Comparison of ENCODE assay signal across 16 mouse cellular contexts in genomic region chr9:108150486-108150885, GRCm38 (mm10).
"Had no signal": no experiment of that assay in that cellular context is flagged by ENCODE, and none has a peak within 500 bp of the region (broad histone marks: within the 10 kb centered on the region; RNA-seq: fewer than 3 reads in every experiment).

No protein-coding gene starts in this region.

- H3K4me3 ChIP-seq: kidney, embryonic 15.5 days; limb, embryonic 15.5 days; liver, embryonic 12.5 days; midbrain, embryonic 15.5 days; neural tube, embryonic 15.5 days had no signal

- H3K4me2 ChIP-seq: kidney, embryonic 15.5 days; limb, embryonic 15.5 days; liver, embryonic 12.5 days; lung, embryonic 14.5 days; midbrain, embryonic 11.5 days; midbrain, embryonic 15.5 days; neural tube, embryonic 15.5 days had no signal

- H3K36me3 ChIP-seq: kidney, embryonic 15.5 days; limb, embryonic 15.5 days; liver, embryonic 12.5 days; midbrain, embryonic 15.5 days had no signal

- DNase-seq: kidney, adult 2 months; kidney, postnatal 14 days; layer of hippocampus, postnatal 36 days; lung, embryonic 14.5 days; lung, postnatal 10 days; lung, postnatal 4 days; right cerebral cortex, postnatal 4 days; spleen, adult 18-20 months; thymus, postnatal 4 days had no signal

- H3K27me3 ChIP-seq: kidney, embryonic 15.5 days; limb, embryonic 15.5 days; liver, embryonic 12.5 days; midbrain, embryonic 15.5 days; neural tube, embryonic 15.5 days had no signal

- H3K4me1 ChIP-seq: kidney, embryonic 15.5 days; limb, embryonic 15.5 days; liver, embryonic 12.5 days; midbrain, embryonic 15.5 days; neural tube, embryonic 15.5 days had no signal

- H3K9ac ChIP-seq: kidney, embryonic 15.5 days; limb, embryonic 15.5 days; liver, embryonic 12.5 days; lung, embryonic 14.5 days; midbrain, embryonic 15.5 days; neural tube, embryonic 15.5 days had no signal

- H3K27ac ChIP-seq: kidney, embryonic 15.5 days; limb, embryonic 15.5 days; liver, embryonic 12.5 days; midbrain, embryonic 15.5 days; neural tube, embryonic 15.5 days; stomach, postnatal 0 days had no signal

- ATAC-seq: liver, embryonic 12.5 days; midbrain, embryonic 15.5 days had no signal

- H3K9me3 ChIP-seq: kidney, embryonic 15.5 days; limb, embryonic 15.5 days; liver, embryonic 12.5 days; midbrain, embryonic 15.5 days; neural tube, embryonic 15.5 days had no signal
